Mouse (Mus musculus): ENCODE measurements around the gene Anxa11. TPM values are rescaled to one million over a fixed set of nuclear protein-coding genes. Genes with fewer than 3 reads are reported as not detected.
"Not testable (repeated sequence)": the region's sequence is repeated elsewhere in the genome, so short reads cannot be mapped to it uniquely, and the experiment has no call there.

Gene Anxa11
- polyA plus RNA-seq, 1 experiment from 2014 or later = 35.5 TPM

DNA sequence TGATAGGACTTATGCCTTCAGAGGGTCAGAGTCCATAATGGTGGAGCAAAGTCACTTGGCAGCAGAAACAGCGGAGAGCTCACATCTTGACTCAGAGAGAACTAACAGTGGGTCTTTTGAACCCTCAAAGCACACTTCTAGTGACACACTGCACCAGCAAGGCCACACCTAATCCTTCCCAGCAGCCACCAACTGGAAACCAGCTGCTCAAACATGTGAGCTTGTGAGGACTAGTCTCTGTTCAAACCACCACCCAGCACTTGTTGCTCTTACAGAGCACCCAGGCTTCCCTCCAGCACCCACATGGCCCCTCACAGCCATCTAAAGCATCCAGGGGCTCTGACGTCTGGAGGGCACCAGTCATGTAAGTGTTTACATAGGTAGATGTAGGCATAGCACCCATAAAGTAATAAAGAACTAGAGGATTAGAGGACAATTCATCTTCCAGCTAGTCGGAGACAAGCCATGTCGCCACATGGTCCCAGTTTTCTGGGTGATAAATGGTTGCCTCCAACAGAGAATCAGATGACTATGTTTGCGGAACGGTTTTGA, 4.0 kb downstream of the Anxa11 start:
- WGBS = 54% methylated on average over 6 of the region's 6 CpGs
- H3K4me2 ChIP-seq (replicated peaks; ENCODE audit: low read depth, low read length) = no peak overlapping the region
- H3K9me3 ChIP-seq (ENCODE audit: control insufficient read depth, low read depth, low read length) = no peaks in the 10 kb centered on the region
- H3K27ac ChIP-seq (ENCODE audit: low read length) = no peak overlapping the region
- H3K27me3 ChIP-seq (ENCODE audit: control insufficient read depth, insufficient read depth, low read length) = no peaks in the 10 kb centered on the region
- no peak overlapping the region for H3K9ac ChIP-seq (replicated peaks; ENCODE audit: low read depth, low read length)
- no peak for ATAC-seq (ENCODE audit: insufficient number of reproducible peaks, insufficient read depth, low FRiP score, low read depth)
- peaks cover 9% of the 10 kb centered on the region; the same call in 1 of the 2 replicates for H3K4me1 ChIP-seq (ENCODE audit: control insufficient read depth, insufficient read depth, low read length)
- H3K36me3 ChIP-seq (ENCODE audit: control insufficient read depth, insufficient read depth, low read length) = no peaks in the 10 kb centered on the region
- no peak overlapping the region for H3K4me3 ChIP-seq (ENCODE audit: low read depth, low read length)

DNA sequence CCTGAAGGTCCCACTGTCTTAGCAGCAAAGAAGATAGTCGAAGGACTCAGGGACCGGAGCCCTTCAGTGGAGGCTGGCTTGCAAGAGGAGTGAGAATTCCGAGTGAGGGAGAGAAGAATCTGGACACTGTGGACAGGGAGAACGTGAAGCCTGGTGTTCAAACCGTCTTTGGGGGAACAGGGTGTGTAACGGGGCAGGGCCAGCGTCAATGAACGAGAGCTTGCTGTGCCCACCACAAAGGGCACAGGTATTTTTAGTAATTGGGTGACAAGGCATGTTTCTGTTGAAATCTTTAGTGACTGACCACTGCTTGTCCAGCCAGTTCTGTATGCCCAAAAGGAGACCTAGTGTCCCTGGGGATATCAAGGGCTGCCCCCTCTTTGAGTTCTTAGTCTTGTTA, 4.6 kb downstream of the Anxa11 start:
- no peak overlapping the region for H3K4me2 ChIP-seq (replicated peaks; ENCODE audit: low read depth, low read length)
- WGBS = 77% methylated on average over 8 of the region's 8 CpGs
- no peaks in the 10 kb centered on the region for H3K27me3 ChIP-seq (ENCODE audit: control insufficient read depth, insufficient read depth, low read length)
- no peak overlapping the region for H3K9ac ChIP-seq (replicated peaks; ENCODE audit: low read depth, low read length)
- no peaks in the 10 kb centered on the region for H3K36me3 ChIP-seq (ENCODE audit: control insufficient read depth, insufficient read depth, low read length)
- H3K4me3 ChIP-seq (ENCODE audit: low read depth, low read length) = no peak overlapping the region
- no peaks in the 10 kb centered on the region for H3K9me3 ChIP-seq (ENCODE audit: control insufficient read depth, low read depth, low read length)
- no peak for ATAC-seq (ENCODE audit: insufficient number of reproducible peaks, insufficient read depth, low FRiP score, low read depth)
- peaks cover 9% of the 10 kb centered on the region; the same call in 1 of the 2 replicates for H3K4me1 ChIP-seq (ENCODE audit: control insufficient read depth, insufficient read depth, low read length)
- no peak overlapping the region for H3K27ac ChIP-seq (ENCODE audit: low read length)

GRCm38 (mm10) chr14:25847660-25848059, 5.7 kb downstream of the Anxa11 start:
- Histone ChIP-seq H3K4me3 (ENCODE audit: low read depth, low read length) (no peak overlapping the region), H3K36me3 (ENCODE audit: control insufficient read depth, insufficient read depth, low read length) (no peaks in the 10 kb centered on the region), H3K9me3 (ENCODE audit: control insufficient read depth, low read depth, low read length) (no peaks in the 10 kb centered on the region), H3K27ac (ENCODE audit: low read length) (no peak overlapping the region), H3K4me1 (ENCODE audit: control insufficient read depth, insufficient read depth, low read length) (0 out of 2 replicates have a peak, but pooled peaks cover 8% of the 10 kb centered on the region), H3K9ac (replicated peaks; ENCODE audit: low read depth, low read length) (no peak overlapping the region), H3K4me2 (replicated peaks; ENCODE audit: low read depth, low read length) (no peak overlapping the region), H3K27me3 (ENCODE audit: control insufficient read depth, insufficient read depth, low read length) (no peaks in the 10 kb centered on the region)
- no peak for ATAC-seq (ENCODE audit: insufficient number of reproducible peaks, insufficient read depth, low FRiP score, low read depth)
- 22% methylated on average over 9 of the region's 9 CpGs for WGBS

GRCm38 (mm10) chr14:25848237-25848636, 6.3 kb downstream of the Anxa11 start:
- ATAC-seq (ENCODE audit: insufficient number of reproducible peaks, insufficient read depth, low FRiP score, low read depth) = no peak
- Histone ChIP-seq H3K4me3 (ENCODE audit: low read depth, low read length) (no peak overlapping the region), H3K4me1 (ENCODE audit: control insufficient read depth, insufficient read depth, low read length) (0 out of 2 replicates have a peak, but pooled peaks cover 6% of the 10 kb centered on the region), H3K27ac (ENCODE audit: low read length) (no peak overlapping the region), H3K9ac (replicated peaks; ENCODE audit: low read depth, low read length) (no peak overlapping the region), H3K9me3 (ENCODE audit: control insufficient read depth, low read depth, low read length) (no peaks in the 10 kb centered on the region), H3K36me3 (ENCODE audit: control insufficient read depth, insufficient read depth, low read length) (no peaks in the 10 kb centered on the region), H3K4me2 (replicated peaks; ENCODE audit: low read depth, low read length) (no peak overlapping the region), H3K27me3 (ENCODE audit: control insufficient read depth, insufficient read depth, low read length) (no peaks in the 10 kb centered on the region)
- WGBS = 77% methylated on average over 6 of the region's 6 CpGs

GRCm38 (mm10) chr14:25848708-25849107, 6.8 kb downstream of the Anxa11 start:
- H3K27ac ChIP-seq (ENCODE audit: low read length); H3K9me3 ChIP-seq (ENCODE audit: control insufficient read depth, low read depth, low read length); H3K4me1 ChIP-seq (ENCODE audit: control insufficient read depth, insufficient read depth, low read length); H3K4me2 ChIP-seq (replicated peaks; ENCODE audit: low read depth, low read length); H3K9ac ChIP-seq (replicated peaks; ENCODE audit: low read depth, low read length); ATAC-seq (ENCODE audit: insufficient number of reproducible peaks, insufficient read depth, low FRiP score, low read depth); H3K36me3 ChIP-seq (ENCODE audit: control insufficient read depth, insufficient read depth, low read length); H3K27me3 ChIP-seq (ENCODE audit: control insufficient read depth, insufficient read depth, low read length); H3K4me3 ChIP-seq (ENCODE audit: low read depth, low read length): not testable (repeated sequence)
- 95% methylated on average over 3 of the region's 4 CpGs for WGBS

- Histone ChIP-seq H3K27me3 (ENCODE audit: control insufficient read depth, insufficient read depth, low read length) (no peaks in the 10 kb centered on the region), H3K9me3 (ENCODE audit: control insufficient read depth, low read depth, low read length) (no peaks in the 10 kb centered on the region), H3K9ac (replicated peaks; ENCODE audit: low read depth, low read length) (no peak overlapping the region), H3K4me1 (ENCODE audit: control insufficient read depth, insufficient read depth, low read length) (peaks cover 7% of the 10 kb centered on the region; the same call in 1 of the 2 replicates), H3K36me3 (ENCODE audit: control insufficient read depth, insufficient read depth, low read length) (no peaks in the 10 kb centered on the region), H3K4me2 (replicated peaks; ENCODE audit: low read depth, low read length) (no peak overlapping the region), H3K4me3 (ENCODE audit: low read depth, low read length) (no peak overlapping the region), H3K27ac (ENCODE audit: low read length) (no peak overlapping the region)
- 88% methylated on average over 2 of the region's 2 CpGs for WGBS
- ATAC-seq (ENCODE audit: insufficient number of reproducible peaks, insufficient read depth, low FRiP score, low read depth) = no peak
Measured at GRCm38 (mm10) chr14:25850433-25850832, 8.5 kb downstream of the Anxa11 start.

DNA sequence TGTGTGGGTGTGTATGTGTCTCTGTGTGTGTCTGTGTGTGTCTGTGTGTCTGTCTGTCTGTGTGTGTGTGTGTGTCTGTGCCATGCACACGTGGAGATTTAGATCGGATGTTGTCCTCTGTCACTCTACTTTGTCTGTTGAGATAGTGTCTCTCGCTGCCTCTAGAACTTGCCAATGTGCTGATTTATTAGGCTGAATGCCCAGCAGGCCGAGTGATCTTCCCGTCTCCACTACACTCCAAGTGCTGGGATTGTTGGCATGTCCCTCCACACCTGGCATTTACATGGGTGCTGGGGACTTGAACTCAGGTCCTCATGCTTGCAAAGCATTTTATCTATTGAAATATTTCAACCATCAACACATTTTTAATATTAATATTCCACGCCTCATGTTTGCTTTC, 9.2 kb downstream of the Anxa11 start:
- peaks cover 12% of the 10 kb centered on the region; the same call in 1 of the 2 replicates for H3K4me1 ChIP-seq (ENCODE audit: control insufficient read depth, insufficient read depth, low read length)
- H3K9ac ChIP-seq (replicated peaks; ENCODE audit: low read depth, low read length) = no peak overlapping the region
- ATAC-seq (ENCODE audit: insufficient number of reproducible peaks, insufficient read depth, low FRiP score, low read depth) = no peak
- H3K4me3 ChIP-seq (ENCODE audit: low read depth, low read length) = no peak overlapping the region
- no peaks in the 10 kb centered on the region for H3K27me3 ChIP-seq (ENCODE audit: control insufficient read depth, insufficient read depth, low read length)
- WGBS = 80% methylated on average over 6 of the region's 6 CpGs
- H3K27ac ChIP-seq (ENCODE audit: low read length) = no peak overlapping the region
- H3K4me2 ChIP-seq (replicated peaks; ENCODE audit: low read depth, low read length) = no peak overlapping the region
- H3K36me3 ChIP-seq (ENCODE audit: control insufficient read depth, insufficient read depth, low read length) = no peaks in the 10 kb centered on the region
- no peaks in the 10 kb centered on the region for H3K9me3 ChIP-seq (ENCODE audit: control insufficient read depth, low read depth, low read length)

DNA sequence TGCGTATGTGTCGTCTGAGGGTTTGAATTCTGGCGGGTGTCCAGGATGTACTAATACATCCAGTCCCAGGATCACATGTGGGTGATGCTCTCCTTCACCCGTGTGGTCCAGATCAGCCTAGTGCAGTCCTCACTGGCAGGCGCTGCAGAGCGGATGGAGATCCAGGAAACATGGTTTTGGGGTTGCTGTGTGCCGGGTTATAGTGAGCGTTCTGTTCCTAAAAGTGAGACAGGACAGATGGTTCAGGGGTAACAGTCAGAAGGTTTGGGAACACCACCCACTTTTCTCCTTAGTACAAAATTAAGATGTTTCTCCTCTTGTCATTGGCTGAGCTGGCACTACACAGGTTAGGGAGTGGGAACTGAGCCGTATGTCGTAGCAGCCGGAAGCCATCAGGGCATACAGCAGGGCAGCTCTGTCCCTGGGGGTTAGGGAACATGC, 10.2 kb downstream of the Anxa11 start:
- peaks cover 12% of the 10 kb centered on the region; the same call in 1 of the 2 replicates for H3K4me1 ChIP-seq (ENCODE audit: control insufficient read depth, insufficient read depth, low read length)
- H3K4me3 ChIP-seq (ENCODE audit: low read depth, low read length) = no peak overlapping the region
- H3K36me3 ChIP-seq (ENCODE audit: control insufficient read depth, insufficient read depth, low read length) = no peaks in the 10 kb centered on the region
- H3K9me3 ChIP-seq (ENCODE audit: control insufficient read depth, low read depth, low read length) = no peaks in the 10 kb centered on the region
- no peak overlapping the region for H3K4me2 ChIP-seq (replicated peaks; ENCODE audit: low read depth, low read length)
- H3K27ac ChIP-seq (ENCODE audit: low read length) = no peak overlapping the region
- H3K27me3 ChIP-seq (ENCODE audit: control insufficient read depth, insufficient read depth, low read length) = no peaks in the 10 kb centered on the region
- ATAC-seq (ENCODE audit: insufficient number of reproducible peaks, insufficient read depth, low FRiP score, low read depth) = no peak
- no peak overlapping the region for H3K9ac ChIP-seq (replicated peaks; ENCODE audit: low read depth, low read length)
- 74% methylated on average over 11 of the region's 11 CpGs for WGBS

DNA sequence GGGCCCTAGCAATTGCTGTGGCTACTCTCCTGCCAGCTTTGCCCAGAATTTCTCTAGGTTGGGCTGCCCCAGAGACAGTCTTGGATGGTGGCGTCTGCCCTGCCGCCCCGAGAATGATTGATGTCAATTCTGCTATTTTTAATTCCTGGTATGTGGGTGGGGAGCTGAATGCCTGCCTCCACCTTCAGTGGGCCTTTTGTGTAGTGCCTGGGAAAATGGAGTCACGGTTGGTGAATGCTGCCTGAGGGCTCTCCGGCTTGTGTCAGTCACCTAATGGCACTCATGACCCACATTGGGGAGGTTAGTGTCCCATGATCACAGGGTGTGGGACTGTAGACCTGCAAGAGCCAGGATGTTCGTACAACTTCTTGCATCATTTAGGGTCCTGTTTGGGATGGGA, 11.3 kb downstream of the Anxa11 start:
- no peaks in the 10 kb centered on the region for H3K36me3 ChIP-seq (ENCODE audit: control insufficient read depth, insufficient read depth, low read length)
- H3K4me3 ChIP-seq (ENCODE audit: low read depth, low read length) = no peak overlapping the region
- no peak overlapping the region for H3K27ac ChIP-seq (ENCODE audit: low read length)
- no peaks in the 10 kb centered on the region for H3K27me3 ChIP-seq (ENCODE audit: control insufficient read depth, insufficient read depth, low read length)
- H3K9ac ChIP-seq (replicated peaks; ENCODE audit: low read depth, low read length) = no peak overlapping the region
- H3K4me2 ChIP-seq (replicated peaks; ENCODE audit: low read depth, low read length) = no peak overlapping the region
- no peaks in the 10 kb centered on the region for H3K9me3 ChIP-seq (ENCODE audit: control insufficient read depth, low read depth, low read length)
- no peak for ATAC-seq (ENCODE audit: insufficient number of reproducible peaks, insufficient read depth, low FRiP score, low read depth)
- 49% methylated on average over 6 of the region's 6 CpGs for WGBS
- H3K4me1 ChIP-seq (ENCODE audit: control insufficient read depth, insufficient read depth, low read length) = peaks cover 9% of the 10 kb centered on the region; the same call in 1 of the 2 replicates
